Mouse (Mus musculus): ENCODE measurements around the gene Dscaml1.

The Dscaml1 gene

DNA sequence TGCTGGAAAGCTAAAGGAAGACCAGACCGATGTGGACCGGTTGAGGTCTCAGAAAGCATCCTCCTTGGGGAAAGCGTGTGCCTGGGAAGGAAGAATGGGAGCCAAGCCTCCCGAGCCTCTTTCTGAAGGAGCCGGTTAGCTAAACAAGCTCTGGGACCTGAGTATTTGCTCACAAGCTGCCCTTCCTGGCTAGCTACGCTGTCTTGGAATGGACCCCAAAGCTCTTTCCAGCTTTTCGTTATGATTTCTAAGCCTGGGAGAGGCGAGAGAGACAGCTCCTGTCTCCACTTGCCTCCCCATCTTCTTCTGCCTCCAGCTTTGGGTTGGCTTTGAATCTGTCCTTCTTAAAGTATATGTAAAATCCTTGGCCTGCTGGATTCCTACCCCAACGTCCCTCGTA, 27.6 kb downstream of the Dscaml1 start:
- DNase-seq (ENCODE audit: low spot score in 2 of 2) = no peak

DNA sequence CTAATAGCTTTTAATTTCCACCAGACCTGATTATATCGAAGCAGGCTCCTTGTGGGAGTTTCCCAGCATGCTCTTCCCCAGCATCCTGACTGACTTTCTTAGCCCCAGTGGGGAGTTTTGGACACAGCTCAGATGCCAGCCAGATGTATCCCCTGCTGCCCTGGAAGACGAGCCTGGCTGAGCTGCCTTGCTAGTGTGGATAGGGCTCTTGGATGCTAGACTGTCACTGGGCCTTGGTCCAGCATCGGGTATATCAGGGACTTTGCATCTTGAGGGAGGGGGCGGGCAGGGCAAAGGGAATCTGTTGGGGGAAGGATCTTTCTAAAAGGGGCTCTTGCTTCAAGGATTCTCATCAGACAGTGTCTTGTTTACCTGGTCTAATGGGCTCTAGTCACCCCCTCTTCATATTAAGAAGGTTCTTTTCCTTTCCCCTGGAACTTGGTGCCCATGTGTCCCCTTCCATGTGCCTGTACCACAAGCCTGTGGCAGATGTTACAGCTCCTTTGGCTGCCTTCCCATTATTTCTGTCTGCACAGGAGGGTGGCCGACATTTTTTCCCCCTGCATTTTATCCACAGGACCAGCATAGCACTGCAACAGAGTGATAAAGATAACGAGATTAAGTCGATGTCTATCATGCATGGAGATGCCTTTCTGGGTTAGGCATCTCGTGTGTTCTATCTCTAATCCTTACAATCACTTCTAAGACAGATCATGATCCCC, 28.6 kb downstream of the Dscaml1 start:
- DNase-seq (ENCODE audit: low spot score in 2 of 2) = no peak

DNA sequence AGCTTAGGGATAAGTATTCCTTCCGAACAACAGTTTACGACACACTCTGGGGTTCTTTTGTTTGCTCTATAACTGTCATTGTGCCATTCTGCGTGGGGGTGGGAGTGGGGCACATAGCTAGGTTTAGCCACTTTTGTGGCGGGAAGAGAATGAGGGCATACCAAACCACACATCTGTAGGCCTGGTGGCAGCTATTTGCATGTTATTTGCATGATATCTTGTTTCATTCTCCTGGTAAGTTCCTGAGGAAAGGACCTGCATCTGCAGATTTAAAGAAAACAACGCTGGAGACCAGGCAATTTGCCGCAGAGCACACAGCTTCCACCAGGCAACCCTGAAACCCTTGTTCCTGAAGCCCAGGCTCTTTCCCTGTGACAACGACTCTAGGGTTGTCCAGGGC, 30.8 kb downstream of the Dscaml1 start:
- DNase-seq (ENCODE audit: low spot score in 2 of 2) = no peak

- DNase-seq (ENCODE audit: low spot score in 2 of 2) = no peak
Observed at GRCm38 (mm10) chr9:45458363-45458762, 31.9 kb downstream of the Dscaml1 start.

- no peak for DNase-seq (ENCODE audit: low spot score in 2 of 2)
Observed at GRCm38 (mm10) chr9:45465396-45466019, 39.1 kb downstream of the Dscaml1 start.

GRCm38 (mm10) chr9:45468235-45468634, 41.8 kb downstream of the Dscaml1 start:
- no peak for DNase-seq (ENCODE audit: low spot score in 2 of 2)

- DNase-seq (ENCODE audit: low spot score in 2 of 2) = peak; percentile 70 to 80
Observed at GRCm38 (mm10) chr9:45470746-45471471, 44.5 kb downstream of the Dscaml1 start.

DNA sequence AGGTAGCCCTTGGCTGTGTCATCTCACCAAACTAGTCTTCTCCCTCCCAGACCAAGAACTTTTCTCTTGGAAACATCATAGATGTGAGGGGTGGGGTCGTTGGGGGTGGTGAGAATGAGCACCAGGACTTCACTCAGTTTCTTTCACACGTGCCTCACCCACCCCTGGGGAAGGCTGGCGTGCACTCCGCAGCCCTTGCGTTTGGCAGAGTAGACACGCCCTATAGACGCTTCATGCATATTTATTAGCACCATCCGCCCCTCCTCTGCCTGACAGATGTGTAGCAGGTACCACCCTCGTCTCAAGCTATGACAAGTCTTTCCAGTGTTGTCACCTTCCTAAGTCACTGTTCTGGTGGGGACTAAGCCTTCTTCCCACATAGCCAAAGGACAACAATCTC, 45.3 kb downstream of the Dscaml1 start:
- DNase-seq (ENCODE audit: low spot score in 2 of 2) = no peak

DNA sequence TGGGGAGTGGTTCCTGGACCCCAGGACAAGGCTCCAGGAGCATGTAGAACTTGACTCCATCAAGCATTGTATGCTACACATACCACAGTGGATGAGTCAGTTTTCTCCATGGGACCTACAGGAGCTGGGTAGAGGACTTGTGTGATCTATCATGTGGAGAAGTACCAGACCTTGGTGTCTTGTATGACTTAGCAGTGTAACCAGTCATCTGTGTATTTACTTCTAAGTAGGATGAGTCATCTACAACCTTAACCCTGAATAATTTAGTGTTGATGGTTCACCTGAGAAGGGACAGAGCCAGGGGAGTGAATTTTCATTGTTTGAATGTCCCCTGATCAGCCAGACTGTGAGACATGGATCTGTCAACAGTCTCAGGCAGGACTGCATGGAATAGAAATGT, 48.4 kb downstream of the Dscaml1 start:
- no peak for DNase-seq (ENCODE audit: low spot score in 2 of 2)

DNA sequence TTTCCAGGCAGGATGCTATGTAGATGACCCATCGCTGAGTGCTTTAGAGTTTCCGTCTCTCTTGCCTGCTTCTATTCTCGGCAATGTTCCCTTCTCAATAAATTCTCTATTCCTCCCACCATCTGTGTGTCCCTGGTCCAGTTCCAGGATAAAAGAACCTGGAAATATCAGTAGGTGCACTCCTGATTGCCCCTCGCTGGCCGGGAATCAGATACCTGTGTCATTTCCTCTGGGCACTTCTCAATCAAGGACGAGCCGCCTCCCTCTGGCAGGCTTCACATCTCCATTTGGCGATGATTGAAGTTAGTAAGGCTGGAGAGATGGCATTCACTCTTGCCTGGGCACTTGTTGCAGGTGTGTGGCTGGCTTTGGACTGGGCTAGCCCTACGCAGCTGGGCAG, 54.5 kb downstream of the Dscaml1 start:
- DNase-seq (ENCODE audit: low spot score in 2 of 2) = no peak

DNA sequence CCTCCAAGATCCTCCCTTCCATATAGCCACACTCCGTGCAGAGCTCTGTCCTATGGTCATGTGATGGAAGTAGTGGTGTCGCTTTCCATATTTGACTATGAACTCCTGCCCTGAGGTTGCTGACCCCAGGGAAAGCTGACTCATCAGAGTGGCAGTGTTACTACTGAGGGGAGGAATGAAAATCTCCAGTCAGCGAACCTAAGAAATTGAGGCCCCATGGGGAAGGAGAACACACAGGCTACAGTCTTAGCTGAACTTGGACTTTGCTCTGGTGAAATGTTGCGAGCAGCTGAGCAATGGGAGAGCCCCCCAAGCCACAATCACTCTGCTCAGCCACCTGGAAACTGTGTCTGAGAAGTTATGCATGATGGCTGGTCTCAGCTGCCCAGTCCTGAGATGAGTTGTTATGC, 60.2 kb downstream of the Dscaml1 start:
- DNase-seq (ENCODE audit: low spot score in 2 of 2) = no peak

DNA sequence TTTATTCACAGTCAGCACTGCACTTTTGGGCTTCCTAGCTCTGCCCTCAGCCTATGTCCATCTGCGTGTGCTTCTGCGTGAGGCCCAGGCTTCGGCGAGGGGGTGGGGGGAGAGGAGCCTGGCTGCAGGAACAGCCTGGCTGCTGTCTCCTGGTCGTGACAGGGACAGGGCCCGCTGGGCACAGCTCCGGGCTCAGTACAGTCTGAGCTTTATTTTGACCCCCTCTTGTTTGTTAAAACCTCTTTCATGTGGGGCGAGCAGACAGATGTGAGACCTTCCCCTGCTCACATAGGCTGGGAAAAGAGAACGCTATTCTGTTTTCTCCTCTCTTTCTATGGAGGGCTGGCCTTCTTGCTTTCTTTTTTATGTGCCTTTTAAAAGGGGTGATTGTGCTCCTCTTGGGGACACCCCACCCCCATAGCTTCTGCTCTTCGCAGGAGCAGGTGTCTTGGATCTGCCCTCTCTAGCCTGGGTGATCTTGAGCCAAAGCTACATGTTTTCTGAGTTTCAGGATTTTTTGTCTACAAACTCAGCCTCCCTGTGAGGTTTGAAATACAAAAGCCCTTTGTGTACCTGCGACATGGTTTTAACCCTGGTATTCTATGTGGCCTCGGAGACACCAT, 60.9 kb downstream of the Dscaml1 start:
- peak; percentile 53 to 59 for DNase-seq (ENCODE audit: low spot score in 2 of 2)

DNA sequence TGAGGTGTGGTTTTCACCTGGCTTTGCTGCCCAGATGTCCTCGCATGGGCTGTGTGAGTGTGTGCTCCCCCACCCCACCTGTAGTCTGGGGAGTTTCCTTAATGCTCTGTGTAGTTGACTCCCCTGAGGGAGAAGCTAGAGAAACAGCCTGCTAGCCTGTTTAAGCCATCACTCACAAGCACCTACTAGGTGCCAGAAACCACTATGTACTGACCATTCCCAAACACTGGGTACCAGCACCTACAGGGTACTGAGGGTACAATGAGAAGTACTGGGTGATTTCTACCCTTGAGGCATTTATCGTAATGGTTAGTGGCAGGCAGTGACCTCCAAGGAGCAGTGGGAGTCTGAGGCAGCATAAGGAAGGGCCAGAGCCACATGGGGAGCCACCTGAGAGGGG, 64.5 kb downstream of the Dscaml1 start:
- DNase-seq (ENCODE audit: low spot score in 2 of 2) = no peak

GRCm38 (mm10) chr9:45494889-45495288, 68.5 kb downstream of the Dscaml1 start:
- DNase-seq (ENCODE audit: low spot score in 2 of 2) = no peak

- DNase-seq (ENCODE audit: low spot score in 2 of 2) = no peak
Observed at GRCm38 (mm10) chr9:45496340-45496739, 69.9 kb downstream of the Dscaml1 start.

DNA sequence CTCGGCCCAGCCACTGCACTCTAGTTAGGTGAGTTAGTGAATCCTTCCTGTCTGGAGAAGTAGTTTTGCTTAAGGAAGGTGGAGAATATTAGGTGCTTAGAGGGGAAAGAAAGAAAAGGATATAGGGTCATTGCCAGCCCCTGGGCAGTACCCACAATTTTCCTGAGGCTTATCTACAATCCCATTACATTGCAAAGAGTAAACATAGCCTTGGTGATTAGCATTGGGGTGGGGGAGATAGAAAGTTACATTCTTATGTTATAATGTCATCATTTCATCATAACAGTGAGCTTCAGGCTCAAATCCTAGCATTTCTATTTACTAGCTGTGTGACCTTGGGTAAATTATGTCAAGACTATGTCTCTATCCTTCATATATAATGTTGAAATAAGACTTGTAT, 70.5 kb downstream of the Dscaml1 start:
- DNase-seq (ENCODE audit: low spot score in 2 of 2) = no peak

DNA sequence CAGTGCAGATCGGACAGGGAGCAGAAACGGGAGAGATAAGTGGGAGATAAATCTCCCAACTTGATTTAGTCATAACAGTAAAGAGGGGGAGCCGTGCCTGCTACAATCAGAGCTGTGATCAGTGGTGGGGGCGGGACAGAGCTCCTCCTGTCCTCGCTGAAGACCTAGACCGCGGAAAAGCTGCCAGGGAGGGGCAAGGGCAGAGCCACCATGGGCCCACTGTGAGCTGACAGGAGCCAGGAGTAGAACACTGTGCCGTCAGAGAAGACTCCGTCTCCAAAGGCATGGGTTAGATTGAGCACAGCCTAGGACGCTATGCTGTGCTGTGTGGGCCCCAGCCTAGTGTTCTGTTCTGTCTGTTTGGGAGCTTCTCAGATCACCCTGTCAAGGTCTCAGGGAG, 72.8 kb downstream of the Dscaml1 start:
- no peak for DNase-seq (ENCODE audit: low spot score in 2 of 2)

- DNase-seq (ENCODE audit: low spot score in 2 of 2) = no peak
Observed at GRCm38 (mm10) chr9:45500071-45500595, 73.7 kb downstream of the Dscaml1 start.

DNA sequence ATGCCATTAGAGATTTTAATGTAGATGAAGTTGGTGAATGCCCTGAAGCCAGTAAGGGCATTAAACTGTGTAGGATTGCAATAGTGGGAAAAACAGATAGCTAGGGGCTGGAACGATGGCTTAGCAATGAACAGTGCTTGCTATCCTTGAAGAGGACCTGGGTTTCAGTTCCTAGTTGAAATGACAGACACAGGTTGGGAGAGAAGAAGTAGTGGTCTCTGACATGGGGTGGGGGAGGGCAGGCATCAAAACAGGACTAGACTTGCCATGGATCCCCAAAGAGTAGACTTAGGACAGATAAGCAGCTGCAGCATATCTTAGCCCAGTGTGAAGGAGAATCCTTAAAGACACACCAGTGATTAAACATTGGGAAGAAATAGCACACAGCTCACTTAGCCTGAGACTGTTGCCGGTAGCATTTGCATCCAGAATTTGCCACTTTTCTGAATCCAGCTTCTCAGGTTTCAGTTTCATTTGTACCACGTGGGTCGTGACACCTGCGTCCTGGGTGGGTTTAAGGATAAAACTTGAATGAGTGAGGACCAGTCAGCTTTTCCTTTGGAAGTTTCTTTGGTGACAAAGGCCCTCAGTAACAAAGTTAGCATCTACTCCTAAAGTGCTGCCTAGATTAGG, 75.0 kb downstream of the Dscaml1 start:
- no peak for DNase-seq (ENCODE audit: low spot score in 2 of 2)

DNA sequence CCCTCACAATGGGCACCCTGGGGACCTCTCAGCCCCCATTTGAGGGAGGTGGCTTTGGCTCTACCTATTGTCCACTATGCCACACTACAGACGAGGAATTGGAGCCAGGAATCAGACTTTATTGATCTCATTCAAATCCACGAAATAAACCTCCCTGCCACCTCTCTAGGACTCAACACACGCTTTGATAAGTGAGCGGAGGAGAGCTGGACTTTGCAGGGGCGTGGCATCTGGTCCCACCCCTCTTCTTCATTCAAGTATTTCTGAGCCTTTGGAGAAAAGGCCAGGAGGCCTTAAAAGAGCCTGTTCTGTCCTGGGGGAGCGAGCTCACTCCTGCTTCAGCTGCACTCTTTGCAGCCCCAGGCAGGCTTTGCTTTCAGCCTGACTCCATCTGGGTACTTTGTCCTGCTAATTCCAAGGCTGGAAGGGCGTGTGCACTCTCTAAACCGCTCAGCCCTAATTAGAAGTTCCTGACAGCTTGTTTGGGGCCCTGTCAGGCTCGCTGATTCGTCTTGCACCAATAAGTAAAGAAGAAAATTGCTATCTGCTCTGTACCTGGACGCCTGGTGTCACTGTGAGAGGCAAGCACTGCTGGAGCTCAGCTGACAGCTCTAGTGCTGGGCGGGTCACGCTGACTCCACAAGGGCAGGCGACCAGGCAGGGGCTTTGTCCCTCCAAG, 75.7 kb downstream of the Dscaml1 start:
- no peak for DNase-seq (ENCODE audit: low spot score in 2 of 2)

GRCm38 (mm10) chr9:45504977-45505376, 78.5 kb downstream of the Dscaml1 start:
- DNase-seq (ENCODE audit: low spot score in 2 of 2) = no peak
